Mouse (Mus musculus): ENCODE measurements around the gene Mastl. TPM values are rescaled to one million over a fixed set of nuclear protein-coding genes. Genes with fewer than 3 reads are reported as not detected.

The Mastl gene
- polyA plus RNA-seq, 1 experiment from 2014 or later = 7.0 TPM

DNA sequence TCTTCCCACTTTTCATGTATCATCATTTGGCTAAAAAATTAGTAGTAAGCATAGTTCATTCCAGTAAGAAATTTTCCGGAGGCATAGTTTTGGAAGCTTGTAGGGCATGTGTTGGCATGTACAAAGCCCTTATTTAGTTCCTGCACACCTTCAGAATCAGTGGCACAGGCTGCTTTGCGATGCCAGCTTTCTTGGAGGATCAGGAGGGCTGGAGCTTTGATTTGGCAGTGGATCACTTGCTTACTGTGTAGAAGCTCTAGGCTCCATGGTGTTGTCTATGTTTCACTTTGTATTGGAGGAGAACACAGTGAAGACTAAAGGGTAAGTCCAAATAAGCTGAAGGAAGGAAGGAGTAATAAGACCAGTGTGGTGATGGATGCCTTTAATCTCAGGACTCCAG is 85.3 kb downstream of the Mastl start:
- WGBS = 92% methylated on average over 2 of the region's 2 CpGs
- H3K36me3 ChIP-seq (ENCODE audit: control insufficient read depth, insufficient read depth, low read length) = peaks cover 18% of the 10 kb centered on the region
- H3K4me3 ChIP-seq (ENCODE audit: low read depth, low read length) = no peak overlapping the region
- H3K9me3 ChIP-seq (replicated peaks; ENCODE audit: control insufficient read depth, low read length) = no peaks in the 10 kb centered on the region
- peaks cover 3% of the 10 kb centered on the region; the same call in 1 of the 2 replicates for H3K4me1 ChIP-seq (ENCODE audit: control insufficient read depth, insufficient read depth, low read length)
- H3K27ac ChIP-seq (ENCODE audit: low read depth, low read length) = no peak overlapping the region
- H3K9ac ChIP-seq (ENCODE audit: low read length) = no peak overlapping the region
- H3K4me2 ChIP-seq (ENCODE audit: low read length) = no peak overlapping the region
- no peak for ATAC-seq
- H3K27me3 ChIP-seq (replicated peaks; ENCODE audit: control insufficient read depth, insufficient read depth, low read length) = no peaks in the 10 kb centered on the region
- no peak for DNase-seq (ENCODE audit: low spot score)

DNA sequence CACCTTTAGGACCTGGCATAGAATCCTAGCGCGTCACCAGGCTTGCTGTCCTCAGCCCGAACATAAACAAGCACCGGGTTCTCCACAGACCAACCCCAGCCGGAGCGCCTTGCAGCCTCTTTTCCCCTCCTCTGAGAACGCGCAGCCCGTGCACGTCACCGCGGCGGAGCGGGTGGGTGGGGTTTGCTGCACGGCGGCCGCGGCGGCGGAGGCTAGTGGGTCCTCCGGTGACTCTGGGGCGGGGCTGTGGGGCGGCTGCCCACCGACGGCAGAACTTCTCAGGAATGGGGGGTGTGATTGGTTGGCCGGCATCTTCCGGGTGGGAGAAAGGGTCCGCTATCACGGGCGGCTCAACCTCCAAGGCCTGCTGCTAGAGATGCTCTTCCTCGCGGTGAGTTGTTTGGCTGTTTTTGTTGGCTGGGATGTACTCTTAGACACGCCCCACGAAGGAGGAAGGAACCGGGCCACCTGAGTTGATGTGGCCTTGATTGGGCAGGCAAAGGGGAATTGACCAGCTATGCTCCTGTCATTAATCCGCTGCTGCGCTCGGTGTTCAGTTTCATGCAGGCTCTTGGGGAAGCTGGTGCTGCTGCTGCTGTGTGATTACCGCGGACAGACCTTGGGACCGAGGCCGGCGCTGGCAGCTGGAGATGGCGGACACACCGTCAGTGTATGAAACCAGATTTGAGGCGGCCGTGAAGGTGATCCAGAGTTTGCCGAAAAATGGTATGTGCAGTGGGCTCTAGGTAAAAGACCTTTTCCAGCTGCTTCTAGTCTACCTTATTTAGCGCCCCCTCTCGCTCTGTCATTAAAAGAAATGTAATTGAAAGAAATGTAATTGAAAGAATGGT is 86.7 kb downstream of the Mastl start:
- ATAC-seq (peak; percentile 91), DNase-seq (ENCODE audit: low spot score) (peak; percentile 95)
- Histone ChIP-seq H3K27ac (ENCODE audit: low read depth, low read length) (peak overlapping the region; percentile 95), H3K9ac (ENCODE audit: low read length) (peak overlapping the region; percentile 84), H3K4me3 (ENCODE audit: low read depth, low read length) (peak overlapping the region; percentile 65), H3K9me3 (replicated peaks; ENCODE audit: control insufficient read depth, low read length) (no peaks in the 10 kb centered on the region), H3K36me3 (ENCODE audit: control insufficient read depth, insufficient read depth, low read length) (peaks cover 18% of the 10 kb centered on the region), H3K4me2 (ENCODE audit: low read length) (peak overlapping the region; percentile 99), H3K27me3 (replicated peaks; ENCODE audit: control insufficient read depth, insufficient read depth, low read length) (no peaks in the 10 kb centered on the region), H3K4me1 (ENCODE audit: control insufficient read depth, insufficient read depth, low read length) (peaks cover 3% of the 10 kb centered on the region; the same call in 1 of the 2 replicates)
- WGBS = under 1% methylated on average over 50 of the region's 50 CpGs

DNA sequence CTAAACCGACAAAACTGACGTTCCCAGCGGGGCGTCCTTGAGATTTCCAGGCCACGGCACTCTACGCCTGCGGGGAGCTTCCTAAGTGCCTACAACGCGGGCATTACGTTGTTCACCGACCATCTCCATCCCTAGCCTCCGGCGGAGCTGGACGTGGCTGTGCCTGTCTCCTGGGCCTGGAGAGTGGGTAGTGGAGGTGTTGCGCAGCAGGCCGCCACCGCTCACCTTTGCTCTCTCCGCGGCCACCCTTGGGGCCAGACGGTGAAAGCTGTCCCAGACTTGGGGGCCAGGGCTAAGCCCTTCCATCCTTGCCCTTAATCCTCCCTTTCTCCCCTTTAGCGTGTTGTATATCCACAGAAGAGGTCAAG is 87.5 kb downstream of the Mastl start:
- under 1% methylated on average over 21 of the region's 21 CpGs for WGBS
- Histone ChIP-seq H3K9ac (ENCODE audit: low read length) (peak overlapping the region; percentile 84), H3K4me3 (ENCODE audit: low read depth, low read length) (peak overlapping the region; percentile 65), H3K9me3 (replicated peaks; ENCODE audit: control insufficient read depth, low read length) (no peaks in the 10 kb centered on the region), H3K4me1 (ENCODE audit: control insufficient read depth, insufficient read depth, low read length) (peaks cover 3% of the 10 kb centered on the region; the same call in 1 of the 2 replicates), H3K4me2 (ENCODE audit: low read length) (peak overlapping the region; percentile 99), H3K27ac (ENCODE audit: low read depth, low read length) (peak overlapping the region; percentile 95), H3K36me3 (ENCODE audit: control insufficient read depth, insufficient read depth, low read length) (peaks cover 11% of the 10 kb centered on the region), H3K27me3 (replicated peaks; ENCODE audit: control insufficient read depth, insufficient read depth, low read length) (no peaks in the 10 kb centered on the region)
- no peak for DNase-seq (ENCODE audit: low spot score)
- ATAC-seq = peak; percentile 69

DNA sequence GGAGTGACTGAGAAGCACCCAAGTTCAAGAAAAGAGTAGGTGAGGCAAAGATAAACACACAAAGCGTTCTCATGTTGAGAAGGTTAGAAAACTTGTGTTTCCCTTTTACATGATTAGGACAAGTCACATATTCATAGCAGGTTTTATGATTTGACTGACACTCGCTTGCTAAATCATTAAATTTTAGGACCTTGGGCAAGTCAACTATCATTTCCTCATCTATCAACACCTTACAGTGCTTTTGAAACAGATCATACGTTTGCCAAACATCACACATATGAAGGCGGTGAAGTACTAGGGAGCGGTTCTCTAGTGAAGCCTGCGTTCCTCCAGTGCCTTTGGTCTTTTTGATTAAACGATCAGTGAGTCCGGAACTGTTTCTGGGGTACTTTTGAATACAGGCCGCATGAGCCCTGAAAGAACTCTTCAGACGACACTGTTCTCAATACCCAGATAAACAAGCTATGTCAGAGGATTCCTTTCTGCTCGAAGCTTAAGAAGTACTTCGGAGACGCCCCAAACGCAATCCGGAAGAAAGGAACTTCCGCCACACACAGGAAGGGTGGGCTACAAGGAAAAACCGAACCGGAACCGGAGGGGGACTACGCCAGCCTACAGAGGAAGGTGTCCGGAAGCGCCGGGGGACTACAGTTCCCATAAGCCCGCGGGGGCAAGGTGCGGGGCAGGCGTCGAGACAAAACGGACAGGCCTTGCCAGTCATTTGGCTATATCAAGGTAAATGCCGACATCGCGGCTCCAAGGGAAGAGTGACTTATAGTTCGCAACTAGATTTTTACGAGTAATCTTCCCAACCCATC is 88.1 kb downstream of the Mastl start, which contains the start of gene Acbd5:
Acbd5 (plus strand) TSS at position 616 of the 818 bp plus-strand sequence.
- peak within 1 kb of the TSS; percentile 99 for H3K4me2 ChIP-seq (ENCODE audit: low read length)
- H3K27me3 ChIP-seq (replicated peaks; ENCODE audit: control insufficient read depth, insufficient read depth, low read length) = no peaks in the 10 kb centered on the region
- H3K9ac ChIP-seq (ENCODE audit: low read length) = peak within 1 kb of the TSS; percentile 84
- no peaks in the 10 kb centered on the region for H3K9me3 ChIP-seq (replicated peaks; ENCODE audit: control insufficient read depth, low read length)
- DNase-seq (ENCODE audit: low spot score) = peak; percentile 99
- peaks cover 10% of the 10 kb centered on the region for H3K36me3 ChIP-seq (ENCODE audit: control insufficient read depth, insufficient read depth, low read length)
- 3% methylated on average over 34 of the region's 34 CpGs for WGBS
- ATAC-seq = peak; percentile 95
- H3K27ac ChIP-seq (ENCODE audit: low read depth, low read length) = peak within 1 kb of the TSS; percentile 95
- H3K4me3 ChIP-seq (ENCODE audit: low read depth, low read length) = peak within 1 kb of the TSS; percentile 65
- H3K4me1 ChIP-seq (ENCODE audit: control insufficient read depth, insufficient read depth, low read length) = peaks cover 3% of the 10 kb centered on the region; the same call in 1 of the 2 replicates

Other genes with a start within 250 kb of the Mastl start
- 67.7 and 73.5 TPM in 2 replicates for gene Abi1, start 115.8 kb downstream of the Mastl start, polyA plus RNA-seq (2014; fragmentation: Nextera tagmentation; extraction: Ambion mirVana)
- 39.8 and 49.8 TPM in 2 replicates for gene Acbd5, start 87.9 kb downstream of the Mastl start, polyA plus RNA-seq (2014; fragmentation: Nextera tagmentation; extraction: Ambion mirVana)
- 64.4 and 71.3 TPM in 2 replicates for gene Yme1l1, start 345 bp upstream of the Mastl start, polyA plus RNA-seq (2014; fragmentation: Nextera tagmentation; extraction: Ambion mirVana)
- 0.09 TPM in 1 of 2 replicates, not detected in the other for gene 4931423N10Rik, start 51.5 kb upstream of the Mastl start, polyA plus RNA-seq (2014; fragmentation: Nextera tagmentation; extraction: Ambion mirVana)
- 6.0 and 8.0 TPM in 2 replicates for gene Nxph2, start 165.2 kb upstream of the Mastl start, polyA plus RNA-seq (2014; fragmentation: Nextera tagmentation; extraction: Ambion mirVana)